Mouse (Mus musculus) gastrocnemius, adult 8-10 months (tissue): ENCODE data around the gene Sec24b. TPM values are rescaled to one million over a fixed set of nuclear protein-coding genes. Genes with fewer than 3 reads are reported as not detected.

Experiments
- DNase-seq, 2 experiments: peaks; one replicate each; pipeline ENCODE4 v3.0.0; 2022; ENCODE audit warnings: low spot score in 2 of 2
- total RNA-seq, 4 experiments: library from RNA; stranded (reverse); gene quantifications; 2 replicates each; pipeline ENCODE4 v1.2.4; 2022

Sec24b gene
- total RNA-seq, result 10 to 100 TPM; 18.4 to 25.6 (median 21.0) TPM

GRCm38 (mm10) chr3:130061281-130061680 lies at the start of gene Sec24b:
Sec24b (minus strand) TSS chr3:130061553.
- DNase-seq, result no peak

DNA sequence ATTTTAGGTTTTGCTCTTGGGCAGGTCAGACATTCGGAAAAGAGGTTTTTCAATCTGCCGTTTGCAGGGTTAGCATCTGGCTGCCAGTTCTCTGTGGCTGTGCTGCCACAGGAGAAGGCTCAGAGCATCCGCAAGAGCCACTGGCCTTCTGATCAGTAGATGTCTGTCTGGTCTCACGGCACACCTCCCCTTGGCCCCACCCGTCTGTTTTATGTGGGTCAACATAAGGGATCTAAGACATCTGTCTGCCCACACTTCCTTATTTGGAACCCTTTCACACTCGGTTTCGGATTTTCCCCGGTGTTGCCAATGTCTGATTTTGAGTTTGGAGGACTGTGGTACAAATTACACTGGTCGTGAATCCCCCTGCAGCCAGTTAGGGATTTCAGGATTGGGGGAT lies 43.1 kb upstream of the Sec24b start:
- no peak for DNase-seq

- no peak for DNase-seq
These were observed 42.1 kb upstream of the Sec24b start for GRCm38 (mm10) chr3:130103486-130103885.

GRCm38 (mm10) chr3:130095160-130095781 lies 33.9 kb upstream of the Sec24b start:
- no peak for DNase-seq

DNA sequence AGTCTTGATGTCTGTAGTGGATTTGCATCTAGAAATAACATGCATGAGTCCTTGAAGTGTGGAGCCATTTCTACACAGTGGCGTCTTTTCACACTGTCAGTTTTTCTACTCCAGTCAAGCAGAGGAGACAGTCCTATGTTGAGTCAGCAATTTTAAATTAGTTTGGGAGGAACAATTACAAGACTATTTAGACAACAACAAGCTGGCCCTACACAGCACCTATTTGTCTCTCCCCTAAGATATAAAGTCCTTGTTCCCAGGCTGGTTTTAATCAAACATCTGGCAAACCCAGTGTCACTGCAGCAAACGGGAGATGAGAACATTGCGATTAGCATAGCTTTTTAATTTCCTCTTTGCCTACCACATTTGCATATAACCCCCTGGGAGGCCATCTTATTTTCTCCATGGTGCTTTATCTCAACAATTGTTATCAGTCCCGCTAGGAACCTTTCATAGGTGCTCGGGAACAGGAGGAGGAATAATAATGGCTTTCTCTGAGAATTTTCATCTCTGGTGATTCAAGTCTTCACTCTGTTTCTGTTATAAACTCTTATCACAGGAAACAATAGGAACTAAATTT lies 32.9 kb upstream of the Sec24b start:
- no peak for DNase-seq

- no peak for DNase-seq
These were observed 29.1 kb upstream of the Sec24b start for GRCm38 (mm10) chr3:130090460-130090859.

- DNase-seq, result no peak
These were observed 27.3 kb upstream of the Sec24b start for GRCm38 (mm10) chr3:130088654-130089053.

DNA sequence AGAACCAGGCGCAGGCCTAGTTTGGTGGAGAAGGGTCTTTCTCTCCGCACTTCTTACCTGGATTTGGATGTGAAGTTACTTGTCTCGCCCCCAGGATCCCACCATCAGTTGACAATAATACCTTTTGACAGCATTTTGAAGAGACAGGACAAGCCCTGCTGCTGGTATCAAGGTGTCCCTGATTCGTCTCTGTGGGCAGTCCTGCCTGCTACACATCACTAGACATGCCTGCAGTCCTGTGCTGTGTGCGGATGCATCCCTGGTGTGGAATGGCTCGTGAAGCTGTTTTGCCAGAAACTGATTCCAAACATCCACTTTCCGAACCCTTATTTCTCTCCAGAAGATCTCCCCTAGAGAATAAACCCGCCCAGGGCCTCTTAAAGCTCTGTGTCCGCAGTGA lies 26.1 kb upstream of the Sec24b start:
- DNase-seq, result no peak

DNA sequence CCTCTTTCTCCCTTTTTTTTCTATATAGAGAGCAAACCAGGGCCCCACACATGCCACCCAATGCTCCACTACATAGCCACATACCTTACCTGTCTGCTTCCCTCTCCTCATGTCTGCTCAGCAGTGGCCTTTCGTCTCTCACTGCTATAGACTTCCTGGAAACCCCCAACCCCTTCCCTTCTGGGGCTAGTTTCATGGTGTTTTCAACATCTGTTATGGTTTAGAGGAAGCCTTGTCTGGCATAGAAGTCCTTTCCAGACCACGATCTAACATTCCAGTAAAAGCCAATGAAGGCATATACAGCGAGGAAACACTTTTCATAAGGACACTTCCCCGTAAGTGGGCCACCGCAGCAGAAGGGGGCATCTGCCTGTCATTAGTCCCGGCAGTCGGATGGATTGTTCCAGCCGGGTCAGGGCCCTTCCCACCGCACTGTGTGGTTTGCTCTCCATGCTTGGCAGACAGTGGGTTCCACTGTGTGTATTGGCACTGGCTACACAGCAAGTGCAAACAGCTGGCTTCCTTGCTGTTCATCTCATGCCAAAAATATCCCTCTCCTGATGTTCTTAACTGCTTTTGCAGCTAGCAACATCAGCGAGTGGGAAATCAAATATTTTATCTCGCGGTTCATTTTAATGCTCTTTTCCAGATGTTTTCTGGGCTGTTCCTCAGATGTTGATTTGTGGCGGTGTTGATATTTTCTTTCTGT lies 25.2 kb upstream of the Sec24b start:
- DNase-seq, result no peak

DNA sequence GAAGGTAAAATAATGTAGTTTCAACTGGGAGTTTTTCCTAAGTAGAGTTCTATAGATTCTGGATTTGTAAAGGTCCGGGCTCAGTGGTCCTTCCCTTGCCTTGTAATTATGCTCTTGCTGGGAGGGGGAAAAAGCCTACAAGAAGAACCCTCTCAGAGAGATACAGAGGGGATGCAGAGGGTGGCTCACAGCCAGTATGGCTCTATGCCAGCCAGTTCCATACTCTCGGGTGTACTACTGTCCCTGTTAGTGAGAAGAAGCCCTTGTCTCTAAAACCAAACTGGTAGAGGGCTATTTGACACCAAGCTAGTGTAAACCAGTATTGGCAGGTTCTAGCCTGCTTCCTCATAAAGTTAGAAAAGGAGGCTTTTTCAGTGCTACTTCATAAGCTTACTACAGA lies 22.0 kb upstream of the Sec24b start:
- no peak for DNase-seq

GRCm38 (mm10) chr3:130080666-130081065 lies 19.3 kb upstream of the Sec24b start:
- DNase-seq, result no peak

DNA sequence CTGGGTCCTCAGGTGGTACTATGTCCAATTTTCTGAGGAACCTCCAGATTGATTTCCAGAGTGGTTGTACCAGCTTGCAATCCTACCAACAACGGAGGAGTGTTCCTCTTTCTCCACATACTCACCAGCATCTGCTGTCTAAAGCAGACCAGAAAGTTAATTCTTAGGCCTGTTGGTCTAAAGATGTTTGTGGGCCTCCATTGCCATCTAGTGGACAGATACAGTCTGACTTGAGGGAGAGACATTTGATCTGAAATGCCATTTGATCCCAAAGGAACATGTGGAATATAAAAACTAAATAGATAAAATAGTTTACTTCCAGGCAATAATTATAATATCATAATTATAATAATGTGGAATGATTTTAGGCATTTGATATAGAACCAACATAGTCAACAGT lies 18.4 kb upstream of the Sec24b start:
- DNase-seq, result no peak

GRCm38 (mm10) chr3:130077291-130077690 lies 15.9 kb upstream of the Sec24b start:
- DNase-seq, result no peak

DNA sequence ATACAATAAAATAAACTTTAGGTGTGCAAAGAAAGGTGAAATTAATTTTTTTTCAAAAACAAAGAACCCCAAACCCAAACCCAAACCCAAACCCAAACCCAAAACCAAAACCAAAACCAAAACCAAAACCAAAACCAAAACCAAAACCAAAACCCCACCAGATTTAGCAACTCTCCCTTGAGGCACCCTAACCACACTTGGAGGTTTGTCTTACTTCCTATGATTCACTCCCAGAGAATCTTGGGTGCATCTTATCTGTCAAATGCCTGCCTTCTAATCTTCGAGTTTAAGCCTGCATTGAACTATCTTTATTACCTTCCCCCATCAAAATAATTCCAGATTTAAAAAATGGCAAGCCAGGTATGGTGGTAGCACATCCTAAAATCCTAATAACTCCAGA lies 14.4 kb upstream of the Sec24b start:
- no peak for DNase-seq

- no peak for DNase-seq
These were observed 11.7 kb upstream of the Sec24b start for GRCm38 (mm10) chr3:130073085-130073484.

- DNase-seq, result no peak
These were observed 10.6 kb upstream of the Sec24b start for GRCm38 (mm10) chr3:130071918-130072317.

DNA sequence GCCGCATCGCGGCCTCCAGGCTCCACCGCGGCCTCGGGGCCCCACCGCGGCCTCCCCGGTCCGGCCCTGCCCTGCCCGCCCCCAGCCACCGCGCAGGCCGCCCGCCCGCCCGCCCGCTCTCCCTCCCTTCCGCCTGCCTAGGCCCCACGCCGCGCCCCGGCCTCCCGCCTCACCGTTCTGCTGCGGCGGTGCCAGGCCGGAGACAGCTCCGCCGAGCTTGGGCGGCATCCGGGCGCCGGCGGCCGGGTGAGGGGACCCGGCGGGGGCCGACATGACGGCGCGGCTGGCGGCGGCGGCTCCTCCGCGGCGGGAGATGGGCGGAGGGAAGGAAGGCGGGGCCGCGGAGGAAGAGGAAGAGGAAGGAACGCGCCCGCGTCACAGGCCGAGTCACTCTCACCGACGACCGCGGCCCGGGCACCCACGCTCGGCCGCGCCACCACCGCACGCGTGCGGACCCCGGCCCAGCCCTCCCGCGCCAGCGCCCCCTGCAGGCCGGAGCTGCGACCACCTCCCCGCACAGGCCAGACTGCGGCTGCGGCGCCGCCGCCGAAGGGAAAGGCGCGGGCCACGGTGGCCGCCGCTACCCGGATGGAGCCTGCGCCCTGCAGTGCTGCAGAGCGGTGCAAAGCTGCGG lies 840 bp downstream of the Sec24b start:
- DNase-seq, result peak; percentile 58 to 63

- no peak for DNase-seq
These were observed 1.5 kb downstream of the Sec24b start for GRCm38 (mm10) chr3:130059805-130060395.

GRCm38 (mm10) chr3:130058488-130058887 lies 2.9 kb downstream of the Sec24b start:
- no peak for DNase-seq

DNA sequence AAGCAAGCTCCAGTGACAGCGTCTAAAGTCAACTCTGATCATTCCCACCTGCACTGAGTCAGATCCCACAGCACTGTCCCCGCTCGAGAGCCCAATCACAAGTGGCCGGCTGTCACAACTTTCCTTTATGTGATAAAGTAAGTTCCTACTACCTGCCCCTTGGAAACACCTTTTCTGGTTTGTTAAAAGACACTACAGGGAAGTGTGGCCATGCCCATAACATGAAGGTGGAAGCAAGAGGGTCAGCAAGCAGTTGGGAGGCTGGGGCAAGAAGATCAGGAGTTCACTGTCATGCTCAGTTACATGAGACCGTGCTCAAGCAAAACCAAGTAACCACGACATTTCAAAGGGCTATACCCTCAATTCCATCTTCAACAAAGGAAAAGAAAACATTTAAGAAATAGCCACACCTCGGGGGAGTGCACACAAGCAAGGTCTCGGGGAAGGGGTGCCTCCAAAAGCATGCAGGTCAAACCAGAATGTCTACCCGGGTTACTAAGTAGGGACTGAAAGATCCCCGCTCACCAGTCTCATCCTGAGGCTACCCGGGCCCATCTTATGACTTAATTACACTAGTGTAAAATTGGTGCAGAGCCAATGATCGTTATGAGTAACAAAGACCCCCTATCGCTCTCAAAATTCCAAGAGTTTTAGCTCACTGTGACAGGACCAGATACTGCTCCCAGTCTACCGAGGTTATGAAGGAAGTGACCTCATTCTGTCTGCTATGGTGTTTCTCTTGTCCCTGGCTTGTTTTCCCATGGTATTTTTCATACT lies 3.6 kb downstream of the Sec24b start:
- DNase-seq, result no peak
